Mouse (Mus musculus): ENCODE results near the gene Camta1. TPM values are rescaled to one million over a fixed set of nuclear protein-coding genes. Genes with fewer than 3 reads are reported as not detected.

The Camta1 gene
- polyA plus RNA-seq, 1 experiment, result 1.8 TPM

DNA sequence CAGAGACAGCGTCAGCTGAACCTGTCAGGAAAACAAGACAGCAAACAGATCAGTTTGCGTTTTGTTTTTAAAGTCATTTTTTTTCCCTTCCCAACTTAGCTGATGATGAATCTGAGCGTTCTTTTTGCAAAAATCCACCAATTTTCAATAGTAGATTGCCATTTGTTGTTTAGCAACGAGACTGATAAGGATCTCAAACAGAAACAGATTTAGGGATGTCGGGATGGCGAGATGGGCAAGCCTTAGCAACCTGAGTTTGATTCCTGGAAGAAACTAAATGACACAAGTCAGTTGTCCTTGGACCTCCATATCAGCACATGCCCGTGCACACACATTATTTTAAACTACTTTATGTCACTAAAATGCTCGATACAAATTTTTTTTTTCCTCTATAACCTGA lies 989.0 kb downstream of the Camta1 start:
- Histone ChIP-seq H3K4me3 (replicated peaks) (no peak overlapping the region), H3K27me3 (ENCODE audit: control insufficient read depth) (no peaks in the 10 kb centered on the region), H3K36me3 (ENCODE audit: control insufficient read depth) (no peaks in the 10 kb centered on the region; the same call in 1 of the 2 replicates), H3K4me1 (ENCODE audit: control insufficient read depth) (no peaks in the 10 kb centered on the region), H3K9me3 (ENCODE audit: control insufficient read depth, low read length) (no peaks in the 10 kb centered on the region)
- no peak for TF ChIP-seq GATA1 (IDR thresholded peaks at IDR 0.05; ENCODE audit: low read length)
- no peak for TF ChIP-seq TAL1 (IDR thresholded peaks at IDR 0.05; ENCODE audit: low read length)

DNA sequence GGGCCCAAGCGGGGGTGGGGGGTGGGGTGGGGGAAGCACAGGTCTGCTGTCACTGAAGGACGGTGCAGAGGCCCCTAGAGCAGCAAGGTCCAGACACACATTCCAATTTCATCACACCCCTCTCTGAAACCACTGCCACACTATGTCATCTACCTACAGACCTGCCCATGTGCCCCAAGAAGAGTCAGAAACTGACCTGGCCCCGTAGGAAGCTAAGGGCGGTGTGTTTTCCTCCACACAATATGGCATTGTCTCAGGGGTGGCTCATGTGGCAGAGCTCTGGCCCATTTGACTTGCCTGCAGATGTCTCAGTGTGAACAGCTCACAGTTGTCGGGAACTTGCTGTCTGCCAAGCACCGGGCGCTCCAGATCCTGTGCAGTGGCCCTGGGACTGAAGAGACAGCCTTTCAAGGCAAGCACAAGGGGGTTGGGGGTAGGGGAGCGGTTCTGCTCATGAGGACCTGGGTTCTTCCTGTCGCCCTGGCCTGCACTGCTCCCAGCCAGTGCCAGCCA lies 989.5 kb downstream of the Camta1 start:
- no peak for TF ChIP-seq GATA1 (IDR thresholded peaks at IDR 0.05; ENCODE audit: low read length)
- TF ChIP-seq TAL1 (IDR thresholded peaks at IDR 0.05; ENCODE audit: low read length), result no peak

DNA sequence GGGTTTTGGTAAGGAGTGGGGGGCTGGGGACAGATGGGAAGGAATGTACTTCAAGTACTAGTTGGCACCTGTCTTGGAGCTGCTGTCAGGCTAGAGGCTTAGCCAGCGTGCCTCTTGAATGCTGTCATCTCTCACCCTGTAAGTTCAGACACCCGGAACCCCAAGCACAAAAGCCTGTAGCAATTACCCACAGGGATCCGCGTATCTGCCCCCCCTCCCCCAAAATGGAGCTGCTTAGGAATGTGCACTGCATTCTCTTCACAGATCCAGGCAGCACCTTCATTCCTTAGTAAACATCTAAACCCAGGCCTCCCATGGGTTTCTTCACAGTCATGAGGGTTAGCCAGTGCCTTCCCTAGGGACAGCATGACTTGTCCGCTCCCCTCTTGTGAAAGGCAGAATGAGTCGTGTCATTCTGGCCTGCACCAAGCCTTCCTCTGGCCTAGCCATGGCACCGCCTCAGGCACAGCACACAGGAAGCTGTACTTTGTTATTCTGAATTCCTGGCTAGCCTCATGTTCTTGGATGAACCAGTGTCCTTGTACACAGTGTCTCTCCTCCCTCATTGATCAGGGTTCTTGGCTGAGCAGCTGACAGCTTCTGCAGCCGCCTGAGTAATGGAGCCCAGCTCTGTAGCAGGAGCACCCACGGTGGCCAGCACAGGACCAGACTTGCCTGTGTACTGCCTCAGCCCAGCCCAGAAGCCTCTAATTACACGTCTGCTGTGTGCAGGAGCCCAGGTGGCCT lies 990.1 kb downstream of the Camta1 start:
- TF ChIP-seq GATA1 (IDR thresholded peaks at IDR 0.05; ENCODE audit: low read length) (no peak), TAL1 (IDR thresholded peaks at IDR 0.05; ENCODE audit: low read length) (no peak)
- H3K27me3 ChIP-seq (ENCODE audit: control insufficient read depth), result no peaks in the 10 kb centered on the region
- H3K36me3 ChIP-seq (ENCODE audit: control insufficient read depth), result peaks cover 7% of the 10 kb centered on the region; the same call in 1 of the 2 replicates
- no peaks in the 10 kb centered on the region for H3K9me3 ChIP-seq (ENCODE audit: control insufficient read depth, low read length)
- no peak overlapping the region for H3K4me3 ChIP-seq (replicated peaks)
- no peaks in the 10 kb centered on the region for H3K4me1 ChIP-seq (ENCODE audit: control insufficient read depth)

More for the DNA sequence above, 989.5 kb downstream of the Camta1 start:
- H3K4me1 ChIP-seq (ENCODE audit: control insufficient read depth), result no peaks in the 10 kb centered on the region
- no peak overlapping the region for H3K4me3 ChIP-seq (replicated peaks)
- no peaks in the 10 kb centered on the region for H3K9me3 ChIP-seq (ENCODE audit: control insufficient read depth, low read length)
- H3K36me3 ChIP-seq (ENCODE audit: control insufficient read depth), result peaks cover under 1% of the 10 kb centered on the region; the same call in 1 of the 2 replicates
- H3K27me3 ChIP-seq (ENCODE audit: control insufficient read depth), result no peaks in the 10 kb centered on the region

DNA sequence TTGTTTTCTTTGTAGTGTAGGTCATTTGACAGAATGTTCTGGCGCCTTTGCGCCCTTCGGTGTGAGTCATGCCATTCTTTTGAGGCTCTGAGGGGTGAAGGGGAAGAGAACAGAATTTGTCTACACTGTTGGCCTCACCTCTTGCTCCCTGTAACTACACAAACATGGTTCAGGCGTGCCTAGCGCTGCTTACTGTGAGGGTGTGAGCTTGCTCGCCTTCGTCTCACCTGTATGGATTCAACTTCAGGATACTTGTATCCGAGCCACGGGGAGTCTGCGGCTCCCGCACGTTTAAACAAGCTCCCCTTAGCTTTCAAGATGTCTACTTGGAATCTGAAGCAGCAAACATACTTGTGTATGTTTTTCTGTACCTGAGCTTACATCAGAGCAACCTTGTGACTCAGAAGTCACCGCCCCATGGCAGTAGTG lies 990.7 kb downstream of the Camta1 start:
- Histone ChIP-seq H3K9me3 (ENCODE audit: control insufficient read depth, low read length) (no peaks in the 10 kb centered on the region), H3K4me3 (replicated peaks) (no peak overlapping the region), H3K4me1 (ENCODE audit: control insufficient read depth) (no peaks in the 10 kb centered on the region), H3K36me3 (ENCODE audit: control insufficient read depth) (peaks cover 10% of the 10 kb centered on the region; the same call in 1 of the 2 replicates), H3K27me3 (ENCODE audit: control insufficient read depth) (no peaks in the 10 kb centered on the region)
- TF ChIP-seq GATA1 (IDR thresholded peaks at IDR 0.05; ENCODE audit: low read length) (no peak), TAL1 (IDR thresholded peaks at IDR 0.05; ENCODE audit: low read length) (no peak)

- Histone ChIP-seq H3K36me3 (ENCODE audit: control insufficient read depth) (peaks cover 11% of the 10 kb centered on the region; the same call in 1 of the 2 replicates), H3K4me1 (ENCODE audit: control insufficient read depth) (no peaks in the 10 kb centered on the region), H3K27me3 (ENCODE audit: control insufficient read depth) (no peaks in the 10 kb centered on the region), H3K9me3 (ENCODE audit: control insufficient read depth, low read length) (no peaks in the 10 kb centered on the region), H3K4me3 (replicated peaks) (no peak overlapping the region)
- no peak for TF ChIP-seq TAL1 (IDR thresholded peaks at IDR 0.05; ENCODE audit: low read length)
- no peak for TF ChIP-seq GATA1 (IDR thresholded peaks at IDR 0.05; ENCODE audit: low read length)
Observed at GRCm38 (mm10) chr4:150869276-150870197, 992.1 kb downstream of the Camta1 start.

GRCm38 (mm10) chr4:150868859-150869258 lies 992.8 kb downstream of the Camta1 start:
- H3K4me3 ChIP-seq (replicated peaks), result no peak overlapping the region
- no peaks in the 10 kb centered on the region for H3K9me3 ChIP-seq (ENCODE audit: control insufficient read depth, low read length)
- no peaks in the 10 kb centered on the region for H3K4me1 ChIP-seq (ENCODE audit: control insufficient read depth)
- no peak for TF ChIP-seq TAL1 (IDR thresholded peaks at IDR 0.05; ENCODE audit: low read length)
- no peak for TF ChIP-seq GATA1 (IDR thresholded peaks at IDR 0.05; ENCODE audit: low read length)
- H3K27me3 ChIP-seq (ENCODE audit: control insufficient read depth), result no peaks in the 10 kb centered on the region
- H3K36me3 ChIP-seq (ENCODE audit: control insufficient read depth), result peaks cover 11% of the 10 kb centered on the region; the same call in 1 of the 2 replicates

DNA sequence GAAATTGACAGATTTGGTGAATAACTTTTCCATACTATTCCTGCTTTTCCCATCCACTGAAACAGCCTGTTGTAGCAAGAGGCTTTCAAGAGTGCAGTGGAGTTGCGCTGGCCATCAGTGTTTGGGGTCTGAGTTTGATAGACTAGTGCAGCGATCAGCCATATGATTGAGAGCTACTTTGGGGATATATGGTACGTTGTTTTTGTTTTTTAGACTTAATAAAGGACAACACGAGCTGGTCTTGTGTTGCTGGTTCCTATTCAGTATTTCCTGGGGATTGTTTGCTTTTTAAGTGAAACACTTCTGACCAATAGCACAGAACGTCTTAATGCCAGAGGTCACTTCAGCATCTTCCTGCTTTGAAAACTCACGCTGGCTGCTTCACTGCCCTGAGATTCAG lies 993.5 kb downstream of the Camta1 start:
- TF ChIP-seq TAL1 (IDR thresholded peaks at IDR 0.05; ENCODE audit: low read length) (no peak), GATA1 (IDR thresholded peaks at IDR 0.05; ENCODE audit: low read length) (no peak)
- no peaks in the 10 kb centered on the region for H3K27me3 ChIP-seq (ENCODE audit: control insufficient read depth)
- peaks cover 11% of the 10 kb centered on the region; the same call in 1 of the 2 replicates for H3K36me3 ChIP-seq (ENCODE audit: control insufficient read depth)
- H3K4me1 ChIP-seq (ENCODE audit: control insufficient read depth), result no peaks in the 10 kb centered on the region
- no peaks in the 10 kb centered on the region for H3K9me3 ChIP-seq (ENCODE audit: control insufficient read depth, low read length)
- H3K4me3 ChIP-seq (replicated peaks), result no peak overlapping the region

Other genes with a start within 250 kb of the Camta1 start
- 7.6 and 11.2 TPM in 2 replicates for gene Dnajc11, start 71.8 kb upstream of the Camta1 start, polyA plus RNA-seq (2012)
- 1.8 and 2.4 TPM in 2 replicates for gene Thap3, start 127.1 kb upstream of the Camta1 start, polyA plus RNA-seq (2012)
- gene Phf13, start 134.4 kb upstream of the Camta1 start, polyA plus RNA-seq (2012), result 0.99 and 1.0 TPM in 2 replicates
- 0.97 and 1.1 TPM in 2 replicates for gene Klhl21, start 146.9 kb upstream of the Camta1 start, polyA plus RNA-seq (2012)
- gene Zbtb48, start 165.8 kb upstream of the Camta1 start, polyA plus RNA-seq (2012), result 0.82 and 0.86 TPM in 2 replicates
- gene Tas1r1, start 176.7 kb upstream of the Camta1 start, polyA plus RNA-seq (2012), result not detected in 2 replicates
- gene Nol9, start 177.4 kb upstream of the Camta1 start, polyA plus RNA-seq (2012), result 0.72 and 0.87 TPM in 2 replicates
- 9.9 and 10.0 TPM in 2 replicates for gene Plekhg5, start 210.6 kb upstream of the Camta1 start, polyA plus RNA-seq (2012)